Mouse (Mus musculus) intestine, postnatal 0 days (tissue): ENCODE data around the gene Dgkq. TPM values are rescaled to one million over a fixed set of nuclear protein-coding genes. Genes with fewer than 3 reads are reported as not detected.

Experiments
- ATAC-seq: fragments of 200-750 bp; cut with Nextera tagmentation; 2 replicates; pipeline ENCODE4 v1.8.0; 2017; ENCODE audit warnings: mild to moderate bottlenecking, moderate TSS enrichment, moderate library complexity
- H3K27ac ChIP-seq: fragments of 300-500 bp; sonication (generic); 2 replicates; pipeline ENCODE4 v1.5.1; 2014; ENCODE audit warnings: mild to moderate bottlenecking, low read depth, low read length, moderate library complexity
- H3K27me3 ChIP-seq: fragments of 300-500 bp; sonication (generic); replicated peaks from 2 replicates; pipeline ENCODE4 v1.6.1; 2014; ENCODE audit warnings: low read length, mixed read lengths; ENCODE audit not compliant: control insufficient read depth, insufficient read depth
- H3K36me3 ChIP-seq: fragments of 300-500 bp; sonication (generic); 2 replicates; pipeline ENCODE4 v1.6.1; 2014; ENCODE audit warnings: mild to moderate bottlenecking, moderate library complexity; ENCODE audit not compliant: control insufficient read depth, insufficient read depth
- H3K4me1 ChIP-seq: fragments of 300-500 bp; sonication (generic); replicated peaks from 2 replicates; pipeline ENCODE4 v1.6.1; 2014; ENCODE audit warnings: antibody characterized with exemption, low read length, mixed read lengths; ENCODE audit not compliant: control insufficient read depth, insufficient read depth
- H3K4me2 ChIP-seq: fragments of 300-500 bp; sonication (generic); replicated peaks from 2 replicates; pipeline ENCODE4 v1.6.1; 2014; ENCODE audit warnings: low read depth, mild to moderate bottlenecking, moderate library complexity
- H3K4me3 ChIP-seq: fragments of 300-500 bp; sonication (generic); 2 replicates; pipeline ENCODE4 v1.5.1; 2014; ENCODE audit warnings: low read depth, low read length
- H3K9ac ChIP-seq: fragments of 300-500 bp; sonication (generic); 2 replicates; pipeline ENCODE4 v1.6.1; 2014; ENCODE audit warnings: mild to moderate bottlenecking, low read depth, low read length
- H3K9me3 ChIP-seq: fragments of 300-500 bp; sonication (generic); 2 replicates; pipeline ENCODE4 v1.6.1; 2016; ENCODE audit warnings: mixed run types; ENCODE audit not compliant: control insufficient read depth
- CTCF ChIP-seq: sonication (generic); IDR thresholded peaks from 2 replicates; pipeline ENCODE4 v1.5.1; 2016; ENCODE audit warnings: low read depth, mild to moderate bottlenecking, control low read depth, antibody characterized with exemption, moderate library complexity
- WGBS: fragments of 180-500 bp; shearing (Covaris S2); extraction: QIAGEN DNeasy Blood & Tissue Kit; methylation state at CpG from one replicate; pipeline ENCODE4 v1.1.7; 2014; 5-methylcytosine and 5-hydroxymethylcytosine counted together
- polyA plus RNA-seq: library from polyadenylated mRNA; unstranded; fragments of >200 nt; fragmentation: Nextera tagmentation; extraction: Ambion mirVana; gene quantifications from 2 replicates; pipeline ENCODE4 v1.2.1, GENCODE M21; 2015

The Dgkq gene
- polyA plus RNA-seq, 1 experiment from 2014 or later, result 10.3 TPM

- Histone ChIP-seq H3K9ac (no peak overlapping the region), H3K27me3 (no peaks in the 10 kb centered on the region), H3K9me3 (no peaks in the 10 kb centered on the region), H3K4me2 (no peak overlapping the region), H3K27ac (no peak overlapping the region), H3K36me3 (peaks cover 6% of the 10 kb centered on the region; the same call in 1 of the 2 replicates), H3K4me1 (no peaks in the 10 kb centered on the region), H3K4me3 (no peak overlapping the region)
- WGBS, result 71% methylated on average over 6 of the region's 6 CpGs
- TF ChIP-seq CTCF, result no peak
- ATAC-seq, result no peak
These were observed 42.5 kb upstream of the Dgkq start for GRCm38 (mm10) chr5:108711968-108712367.

GRCm38 (mm10) chr5:108708981-108709731 is 39.7 kb upstream of the Dgkq start:
- Histone ChIP-seq H3K9ac (no peak overlapping the region), H3K36me3 (peaks cover 30% of the 10 kb centered on the region), H3K27ac (peak overlapping the region; percentile 61), H3K4me1 (0 out of 2 replicates have a peak, but pooled peaks cover 2% of the 10 kb centered on the region), H3K4me3 (no peak overlapping the region), H3K4me2 (no peak overlapping the region), H3K9me3 (no peaks in the 10 kb centered on the region), H3K27me3 (no peaks in the 10 kb centered on the region)
- whole genome bisulfite sequencing, result 46% methylated on average over 6 of the region's 6 CpGs
- no peak for TF ChIP-seq CTCF
- peak; percentile 12; the same call in 1 of the 2 replicates for ATAC-seq

- Histone ChIP-seq H3K36me3 (peaks cover 30% of the 10 kb centered on the region), H3K9ac (no peak overlapping the region), H3K4me1 (peaks cover 7% of the 10 kb centered on the region; the same call in 1 of the 2 replicates), H3K27me3 (no peaks in the 10 kb centered on the region), H3K9me3 (no peaks in the 10 kb centered on the region), H3K27ac (peak overlapping the region; percentile 61), H3K4me2 (no peak overlapping the region), H3K4me3 (no peak overlapping the region)
- WGBS, result 39% methylated on average over 1 of the region's 1 CpGs
- TF ChIP-seq CTCF, result no peak
- ATAC-seq, result peak; percentile 76
These were observed 38.9 kb upstream of the Dgkq start for GRCm38 (mm10) chr5:108708419-108708818.

- no peak for TF ChIP-seq CTCF
- Histone ChIP-seq H3K9ac (no peak overlapping the region), H3K9me3 (no peaks in the 10 kb centered on the region), H3K36me3 (peaks cover 30% of the 10 kb centered on the region), H3K27ac (peak overlapping the region; percentile 54; the same call in 1 of the 2 replicates), H3K4me3 (no peak overlapping the region), H3K4me2 (no peak overlapping the region), H3K4me1 (peaks cover 11% of the 10 kb centered on the region; the same call in 1 of the 2 replicates), H3K27me3 (no peaks in the 10 kb centered on the region)
- ATAC-seq, result no peak
- WGBS, result 53% methylated on average over 2 of the region's 2 CpGs
These were observed 38.3 kb upstream of the Dgkq start for GRCm38 (mm10) chr5:108707758-108708157.

- TF ChIP-seq CTCF, result no peak
- Histone ChIP-seq H3K4me1 (peaks cover 16% of the 10 kb centered on the region; the same call in 1 of the 2 replicates), H3K27me3 (no peaks in the 10 kb centered on the region), H3K4me3 (no peak overlapping the region), H3K9ac (no peak overlapping the region), H3K9me3 (no peaks in the 10 kb centered on the region), H3K27ac (0 out of 2 replicates have a peak overlapping the region, but pooled peaks have one; percentile 41), H3K4me2 (0 out of 2 replicates have a peak overlapping the region, but pooled peaks have one; percentile 13), H3K36me3 (peaks cover 30% of the 10 kb centered on the region)
- peak; percentile 79 for ATAC-seq
- WGBS, result 46% methylated on average over 12 of the region's 12 CpGs
These were observed 34.5 kb upstream of the Dgkq start for GRCm38 (mm10) chr5:108703754-108704626.
